In genomic region chr5:24423129-24424003, GRCm38 (mm10) we compare ENCODE assay signal across 8 mouse cellular contexts. TPM values are rescaled to one million over a fixed set of nuclear protein-coding genes. Genes with fewer than 3 reads are reported as not detected.
A peak's percentile ranks its signal among the peaks of the same experiment; 100 is the strongest.
DNase-seq lines count a peak whose midpoint lies in the region; ATAC-seq and TF ChIP-seq lines count a peak whose summit lies in the region.

Gene Cdk5, minus strand, starts transcription at chr5:24423530.
Gene Slc4a2, plus strand, starts transcription at chr5:24423837.

- 0 out of 2 replicates have a peak, but pooled peaks cover 1% of the 10 kb centered on the region for H3K4me1 ChIP-seq in cortical plate, adult 2 months (ENCODE audit: control insufficient read depth, insufficient read depth, low read length)
- H3K4me1 ChIP-seq in megakaryocyte, embryonic 14.5 days, result peaks cover 80% of the 10 kb centered on the region

- H3K4me3 ChIP-seq in cortical plate, adult 2 months (ENCODE audit: insufficient read depth, low read length), result peak within 1 kb of the TSS; percentile 83
- H3K4me3 ChIP-seq in megakaryocyte, embryonic 14.5 days (replicated peaks), result peak within 1 kb of the TSS; percentile 92

- no peaks in the 10 kb centered on the region for H3K9me3 ChIP-seq in megakaryocyte, embryonic 14.5 days

- peaks cover 3% of the 10 kb centered on the region for H3K27me3 ChIP-seq in megakaryocyte, embryonic 14.5 days (replicated peaks)

- peaks cover 49% of the 10 kb centered on the region for H3K36me3 ChIP-seq in megakaryocyte, embryonic 14.5 days (replicated peaks; ENCODE audit: low read length)

- H3K27ac ChIP-seq in cortical plate, adult 2 months (ENCODE audit: insufficient read depth, low read length), result peak within 1 kb of the TSS; percentile 93

- DNase-seq in gastrocnemius, adult 8-10 months (ENCODE audit: low spot score in 2 of 2), result peak; percentile 97 to 98
- DNase-seq in hindlimb bud, embryonic 11.5 days (ENCODE audit: extremely low spot score, low read depth, low spot score), result peak; percentile 97
- DNase-seq in left cerebral cortex, adult 8-10 months (ENCODE audit: low spot score in 2 of 2), result peak; percentile 95 to 100
- DNase-seq in right cerebral cortex, postnatal 10 days (ENCODE audit: low spot score in 2 of 2), result peak; percentile 100
- peak; percentile 92 for DNase-seq in urinary bladder, postnatal 25 days (ENCODE audit: low spot score)

- TF ChIP-seq POLR2A in cortical plate, adult 2 months (IDR thresholded peaks at IDR 0.05; ENCODE audit: extremely low read depth, insufficient read depth, low read length), result peak; percentile 71

- peak; percentile 93 for ATAC-seq in activated CD4-positive, CD25-positive, alpha-beta regulatory T cell, adult 4 months

- TF ChIP-seq CTCF in cortical plate, adult 2 months (IDR thresholded peaks at IDR 0.05; ENCODE audit: extremely low read depth, insufficient read depth, low read length), result no peak

RNA-seq across cellular contexts. Expression of gene Cdk5, which starts in this region (rescaled TPM):
- 10 to 100 TPM; 54.8 to 58.3 TPM for polyA plus RNA-seq in activated CD4-positive, CD25-positive, alpha-beta regulatory T cell, adult 4 months (2017; shearing (Covaris generic))
- polyA plus RNA-seq in cortical plate, adult 2 months (2012; rRNA removed), result 232 TPM in 2 replicates
- 10 to 100 TPM in 3 of 4 experiments, 1 to 10 TPM in 1; 9.3 to 12.6 (median 10.7) TPM for total RNA-seq in gastrocnemius, adult 8-10 months (2022)
- 100 to 1,000 TPM; 121 to 136 (median 129) TPM for total RNA-seq in left cerebral cortex, adult 8-10 months (2022)
- polyA plus RNA-seq in megakaryocyte, embryonic 14.5 days (2012; ENCODE audit: insufficient read depth, low replicate concordance), result 6.0 and 14.5 TPM in 2 replicates

RNA-seq across cellular contexts. Expression of gene Slc4a2, which starts in this region (rescaled TPM):
- 10 to 100 TPM; 12.2 to 13.3 TPM for polyA plus RNA-seq in activated CD4-positive, CD25-positive, alpha-beta regulatory T cell, adult 4 months (2017; shearing (Covaris generic))
- 36.5 and 39.9 TPM in 2 replicates for polyA plus RNA-seq in cortical plate, adult 2 months (2012; rRNA removed)
- 10 to 100 TPM; 10.7 to 14.5 (median 12.6) TPM for total RNA-seq in gastrocnemius, adult 8-10 months (2022)
- 10 to 100 TPM; 31.0 to 52.6 (median 39.2) TPM for total RNA-seq in left cerebral cortex, adult 8-10 months (2022)
- polyA plus RNA-seq in megakaryocyte, embryonic 14.5 days (2012; ENCODE audit: insufficient read depth, low replicate concordance), result 14.7 and 31.0 TPM in 2 replicates

Comparison
In these comparisons a context has a peak if more than half of its experiments do, and no peak if none do; other contexts are left out.
1. Peak in every context shown above with its lines: DNase-seq, ATAC-seq, H3K4me3 ChIP-seq and H3K27ac ChIP-seq.
2. RNA of gene Cdk5 (total RNA-seq): 121 to 136 TPM in left cerebral cortex, adult 8-10 months; 9.3 to 12.6 TPM in gastrocnemius, adult 8-10 months; every median in the first group is over 4 times any median in the second.